Mouse (Mus musculus) cerebellum, postnatal 4 days (tissue): ENCODE results near the gene Lexm.

Source experiments
- DNase-seq, 2 experiments: peaks; one replicate each; pipeline ENCODE4 v3.0.0; 2022; ENCODE audit warnings: low spot score in 2 of 2, mixed read lengths in 1 of 2

Lexm gene

DNA sequence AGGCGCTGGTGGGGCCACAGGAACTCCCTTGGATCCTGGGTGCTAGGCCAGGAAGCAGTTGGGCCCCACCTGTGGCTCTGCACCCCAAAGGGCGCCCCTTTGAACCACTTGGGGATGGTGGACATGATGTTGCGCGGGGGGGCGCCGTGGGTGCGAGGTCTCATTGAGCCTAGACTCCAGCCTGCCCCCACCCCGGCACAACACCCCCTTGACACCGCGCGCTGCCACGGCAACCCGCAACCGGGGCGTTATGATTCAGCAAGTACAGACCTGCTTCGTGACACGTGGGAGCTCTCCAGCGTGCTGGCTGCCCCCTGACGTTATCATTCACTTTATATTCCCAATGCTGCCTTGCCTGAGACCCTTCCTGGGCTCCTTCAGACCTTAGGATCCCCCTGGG lies at the start of gene Lexm:
Gene Lexm, minus strand, starts transcription at position 186 of the 400 bp plus-strand sequence.
- DNase-seq = no peak

DNA sequence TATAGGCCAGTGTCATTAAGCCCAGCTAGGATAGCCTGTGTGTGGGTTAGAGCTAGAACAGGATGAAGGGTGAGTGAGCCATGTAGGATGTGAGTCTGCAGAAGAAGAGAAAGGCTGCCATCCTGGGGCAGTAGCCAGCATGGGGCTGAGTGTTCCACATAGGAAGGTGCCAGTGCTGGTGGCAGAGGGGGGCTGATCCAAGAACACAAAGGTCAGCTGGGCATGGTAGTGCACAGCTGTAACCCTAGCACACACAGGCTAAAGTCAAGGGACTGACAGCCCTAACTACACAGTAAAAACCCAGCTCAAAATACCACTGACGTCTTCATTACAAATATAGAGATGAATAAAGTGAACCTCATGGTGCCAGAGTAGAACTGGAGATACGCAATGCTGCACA lies 49.5 kb upstream of the Lexm start:
- no peak for DNase-seq

DNA sequence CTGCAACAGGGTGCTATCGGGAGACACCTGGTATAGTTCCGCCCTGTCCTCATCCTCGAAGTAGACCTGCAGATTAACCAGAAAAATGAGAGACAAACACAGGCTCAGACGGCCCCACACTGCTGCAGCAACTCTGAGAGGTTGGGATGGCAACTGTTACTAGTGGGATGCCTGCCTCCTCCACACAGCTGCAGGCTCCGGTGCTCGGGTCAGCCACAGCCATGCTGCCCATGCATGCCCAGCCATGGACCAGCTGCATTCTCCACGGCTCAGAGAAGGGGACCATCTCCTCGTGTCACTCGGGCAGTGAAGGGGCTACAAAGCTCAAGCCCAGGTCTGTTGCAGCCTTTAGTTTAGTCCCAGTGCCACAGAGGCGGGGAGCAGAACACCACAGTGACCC lies 48.6 kb upstream of the Lexm start:
- DNase-seq = no peak

DNA sequence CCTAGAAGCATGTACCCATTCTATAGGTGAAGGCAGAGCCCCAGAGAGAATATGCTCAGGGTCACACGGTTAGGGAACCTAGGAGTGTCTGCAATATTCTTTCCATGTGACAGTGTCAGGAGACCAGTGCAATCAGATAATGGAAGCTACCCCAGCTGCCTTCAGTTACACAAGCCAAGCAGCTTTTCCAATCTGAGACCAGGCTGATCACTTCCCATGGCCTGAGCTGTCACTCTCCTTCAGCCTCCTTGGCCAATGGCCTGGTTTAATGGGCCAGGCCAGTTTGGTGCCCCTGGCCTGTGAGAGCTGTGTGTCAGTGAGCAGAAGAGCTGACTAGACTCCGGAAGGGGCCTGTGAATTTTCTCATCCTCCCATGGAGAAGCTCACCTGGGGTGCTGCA lies 48.2 kb upstream of the Lexm start:
- DNase-seq = no peak

DNA sequence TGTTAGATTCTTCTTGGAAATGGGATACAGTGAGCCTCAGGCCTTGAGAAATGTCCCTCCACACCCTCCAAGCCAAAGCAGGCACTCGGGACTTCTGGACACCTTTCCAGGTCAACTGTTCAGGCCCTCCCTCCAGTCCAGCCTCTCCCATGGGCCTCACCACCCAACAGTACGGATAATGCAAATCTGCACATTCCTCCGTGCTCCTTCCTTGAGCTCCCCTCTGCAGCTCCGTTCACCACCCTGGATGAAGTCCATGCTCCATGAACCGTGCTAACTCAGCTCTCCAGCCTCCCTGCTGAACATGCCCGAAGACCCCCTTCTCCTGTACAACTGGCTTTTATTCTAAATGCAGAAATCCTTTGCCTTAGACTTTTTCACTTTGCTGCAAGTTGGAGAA lies 47.7 kb upstream of the Lexm start:
- no peak for DNase-seq

DNA sequence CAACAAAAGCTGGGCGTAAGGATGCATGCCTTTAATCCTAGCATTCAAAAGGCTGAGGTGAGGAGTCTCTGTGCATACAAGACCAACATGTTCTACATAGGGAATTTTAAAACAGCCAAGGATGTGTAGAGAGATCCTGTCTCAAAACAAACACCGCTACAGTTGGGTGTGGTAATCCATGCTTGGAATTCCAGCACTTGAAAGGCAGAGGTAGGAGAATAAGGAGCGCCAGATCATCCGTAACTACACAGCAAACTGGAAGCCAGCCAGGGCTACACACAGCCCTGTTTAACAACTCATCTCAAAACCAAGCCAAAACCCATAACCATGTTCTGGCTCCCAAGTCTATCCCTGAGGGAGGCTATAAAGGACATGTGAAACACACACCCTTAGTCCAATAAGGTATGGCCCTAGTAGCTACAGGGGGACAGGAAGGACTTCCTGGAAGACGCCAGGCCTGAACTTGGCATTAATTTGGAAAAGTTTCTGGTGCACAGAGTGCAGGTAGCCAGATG lies 47.0 kb upstream of the Lexm start:
- DNase-seq = no peak

DNA sequence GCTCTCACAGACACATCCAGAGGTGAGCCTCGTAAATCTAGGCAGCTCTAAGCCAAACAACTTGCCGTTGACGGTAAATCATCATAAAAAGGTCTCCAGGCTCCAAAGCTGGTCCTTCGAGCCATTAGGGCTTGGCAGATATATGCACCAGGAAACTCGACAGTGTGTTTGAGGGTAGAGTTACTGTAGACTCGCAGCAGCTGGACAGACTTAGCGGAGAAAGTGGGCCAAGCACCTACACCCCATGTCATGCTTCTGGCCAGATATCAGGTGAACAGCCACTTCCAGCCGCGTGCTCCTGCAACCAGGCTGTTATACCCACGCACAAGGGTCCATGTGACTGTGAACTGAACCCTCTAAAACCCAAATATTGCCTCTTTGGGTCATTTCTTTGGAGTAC lies 38.6 kb upstream of the Lexm start:
- no peak for DNase-seq

DNA sequence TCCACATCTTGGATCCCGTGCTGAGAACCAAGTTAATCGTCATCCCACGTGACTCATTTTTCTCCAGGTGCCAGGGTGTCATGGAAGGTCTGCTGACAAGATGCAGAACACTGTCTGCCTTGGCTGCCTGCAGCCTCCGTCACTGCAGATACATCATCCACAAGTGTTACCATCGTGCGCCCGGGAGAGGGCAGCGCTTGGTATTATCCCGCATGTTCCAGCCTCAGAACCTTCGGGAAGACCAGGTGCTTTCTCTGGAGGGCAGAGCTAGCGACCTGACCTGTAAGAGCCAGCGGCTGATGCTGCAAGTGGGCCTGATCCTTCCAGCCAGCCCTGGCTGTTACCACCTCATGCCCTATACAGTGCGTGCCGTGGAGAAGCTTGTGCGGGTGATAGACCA lies 36.0 kb upstream of the Lexm start:
- DNase-seq = no peak

DNA sequence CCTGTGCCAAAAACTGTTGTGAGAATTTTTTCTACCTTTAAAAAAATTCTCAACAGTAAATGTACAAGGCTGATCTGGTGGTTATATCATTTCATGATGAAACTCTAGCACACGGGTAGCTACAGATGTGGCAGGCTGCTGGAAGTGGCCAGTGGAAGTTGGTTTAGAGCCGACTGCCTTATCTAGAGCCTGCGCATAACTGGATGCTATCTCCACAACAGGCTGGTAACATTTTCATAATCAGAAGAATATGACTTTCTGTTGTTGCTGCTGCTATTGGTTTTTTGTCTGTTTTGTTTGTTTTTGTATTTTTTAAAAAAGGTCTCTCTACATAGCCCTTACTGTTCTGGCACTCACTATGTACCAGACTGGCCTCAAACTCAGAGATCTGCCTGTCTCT lies 35.5 kb upstream of the Lexm start:
- DNase-seq = no peak

DNA sequence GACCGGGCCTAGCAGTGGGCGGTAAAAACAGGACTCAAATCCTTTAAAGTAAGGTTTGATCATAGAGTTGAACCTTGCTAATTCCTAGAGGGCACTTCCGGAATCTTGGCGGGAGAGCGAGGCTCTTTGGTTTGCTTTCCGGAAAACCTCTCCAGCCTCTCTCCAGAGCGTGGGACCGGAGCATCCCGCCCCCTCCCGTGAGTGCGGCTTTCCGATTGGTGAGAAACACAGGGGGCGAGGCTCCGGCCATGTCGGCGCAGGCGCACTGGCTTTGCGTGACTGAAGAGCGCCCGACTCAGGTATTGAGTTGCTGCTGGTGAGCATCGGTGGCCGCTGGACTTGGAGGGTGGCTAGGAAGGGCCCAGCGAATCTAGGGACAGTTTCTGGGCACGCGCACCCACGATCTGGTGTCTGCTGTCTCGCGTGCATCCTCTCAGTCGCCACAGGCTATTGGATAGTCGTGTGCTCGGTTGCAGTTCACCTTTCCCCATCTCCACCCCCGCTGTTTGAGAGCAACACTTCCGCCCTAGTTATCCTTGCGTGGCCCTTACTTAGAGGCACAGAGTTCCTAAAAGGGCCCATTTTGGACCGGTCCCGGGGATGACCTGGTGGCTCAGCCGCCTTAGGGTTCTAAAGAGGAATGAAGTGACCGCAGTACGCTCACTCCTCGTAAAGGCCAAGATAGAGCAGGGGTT lies 33.9 kb upstream of the Lexm start, which contains the start of gene Pars2:
Gene Pars2, plus strand, starts transcription at position 237 of the 695 bp plus-strand sequence.
- peak; percentile 96 to 98 for DNase-seq

DNA sequence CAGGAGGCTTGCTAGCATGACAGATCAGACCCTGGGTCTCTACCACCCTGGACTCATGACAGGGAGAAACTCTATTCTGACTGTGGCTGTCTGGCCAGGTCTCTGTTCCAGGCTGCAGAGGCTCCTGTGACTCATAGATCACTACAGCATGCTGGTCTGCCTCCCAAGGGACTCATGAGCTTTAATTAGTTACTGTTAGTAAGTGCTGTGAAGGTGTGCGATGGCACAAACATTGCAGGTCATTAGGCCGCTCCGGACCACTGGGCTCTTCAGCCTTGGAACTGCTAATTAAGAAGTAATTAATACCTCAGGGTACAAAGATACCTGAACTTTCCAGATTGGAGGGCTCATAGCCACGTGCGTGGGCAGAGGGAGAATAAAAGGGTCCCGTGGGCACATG lies 30.1 kb upstream of the Lexm start:
- no peak for DNase-seq

DNA sequence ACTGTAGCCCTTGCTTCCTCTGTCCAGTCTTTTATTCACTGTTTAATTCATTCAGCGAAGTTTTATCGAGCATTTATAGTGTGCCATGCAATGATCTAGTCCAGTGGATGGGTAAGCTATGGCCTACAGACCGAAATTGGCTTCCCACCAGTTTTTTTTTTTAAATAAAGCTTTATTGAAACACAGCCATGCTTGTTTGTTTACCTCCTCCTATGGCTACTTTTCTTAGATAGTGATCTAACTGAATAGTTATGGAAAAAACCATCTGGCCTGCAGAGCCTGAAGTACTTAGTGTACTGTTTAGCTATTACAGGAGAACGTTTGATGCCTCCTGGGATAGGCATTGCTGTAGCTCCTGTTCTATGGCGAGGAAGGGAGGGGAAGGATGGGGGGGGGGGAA lies 28.8 kb upstream of the Lexm start:
- no peak for DNase-seq

DNA sequence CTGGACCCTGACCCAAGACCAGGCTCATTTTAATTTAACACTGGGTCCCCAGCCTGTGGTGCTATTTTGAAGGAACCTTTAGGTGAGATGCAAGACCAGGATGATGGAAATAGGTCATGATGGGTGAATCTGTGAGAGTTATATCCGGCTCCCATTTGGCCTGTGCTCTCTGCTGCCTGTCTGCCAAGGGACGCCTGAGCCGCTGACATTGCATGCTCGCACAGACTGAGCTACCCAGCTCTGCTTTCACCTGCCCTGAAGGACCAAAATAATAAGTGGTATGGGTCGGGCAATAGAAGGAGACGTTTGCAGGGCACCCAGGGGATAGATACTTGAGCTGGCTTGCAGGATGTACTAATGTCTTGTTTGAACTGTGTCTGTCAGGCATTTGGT lies 27.2 kb upstream of the Lexm start:
- no peak for DNase-seq

DNA sequence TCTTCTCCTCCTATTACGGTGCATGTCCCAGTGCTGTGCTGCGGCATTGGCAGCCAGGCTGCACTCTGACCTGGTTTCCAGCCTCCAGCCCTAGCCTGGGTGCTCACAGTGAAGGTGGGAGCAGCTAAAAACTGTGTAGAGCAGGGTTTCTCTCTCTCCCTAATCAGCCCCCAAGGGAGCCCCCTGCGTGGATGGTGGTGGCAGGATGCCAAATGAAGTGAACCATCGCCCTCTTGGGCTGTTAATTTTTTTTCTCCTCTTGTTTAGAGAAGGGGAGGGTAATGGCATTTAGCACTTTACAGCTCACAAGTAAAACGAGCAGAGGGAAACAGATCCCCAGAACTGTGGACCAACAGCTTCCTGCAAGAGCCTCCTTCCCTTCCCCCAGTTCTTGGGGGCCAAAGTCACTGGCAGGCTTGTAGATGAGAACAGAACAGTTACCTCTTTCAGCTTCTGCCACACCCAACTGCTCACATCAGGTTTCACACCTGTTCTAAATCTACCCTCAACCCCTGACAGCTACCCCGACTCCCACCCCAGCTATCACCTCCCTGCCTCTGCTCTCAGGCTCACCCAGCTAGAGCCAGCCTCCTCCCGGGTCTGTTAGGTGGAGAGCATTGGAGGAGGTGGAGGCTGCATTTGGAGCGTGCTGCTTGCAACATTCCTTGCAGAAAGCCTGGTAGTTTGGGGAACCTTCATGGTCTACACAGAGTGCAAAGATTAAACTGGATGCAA lies 26.6 kb upstream of the Lexm start:
- no peak for DNase-seq

DNA sequence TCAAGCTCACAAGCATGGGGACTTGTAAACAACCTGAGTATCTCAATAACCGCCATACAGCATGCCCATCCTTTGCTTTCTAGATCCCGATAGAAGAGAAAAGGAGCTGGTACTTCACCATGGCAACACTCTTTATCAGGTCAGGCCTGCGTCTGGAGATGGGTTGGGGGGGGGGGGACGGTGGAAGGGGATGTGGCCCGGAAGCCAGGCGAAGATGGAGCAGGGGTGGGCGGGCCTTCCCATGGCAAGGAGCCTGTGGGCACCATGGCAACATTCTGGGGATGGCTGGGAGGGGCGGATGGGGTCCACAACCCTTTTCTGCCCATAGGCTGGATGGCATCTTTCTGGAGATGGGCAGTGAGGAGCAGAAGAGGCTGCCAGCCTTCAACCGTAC lies 17.0 kb upstream of the Lexm start:
- peak in 1 of 2 experiments; percentile 41 for DNase-seq

DNA sequence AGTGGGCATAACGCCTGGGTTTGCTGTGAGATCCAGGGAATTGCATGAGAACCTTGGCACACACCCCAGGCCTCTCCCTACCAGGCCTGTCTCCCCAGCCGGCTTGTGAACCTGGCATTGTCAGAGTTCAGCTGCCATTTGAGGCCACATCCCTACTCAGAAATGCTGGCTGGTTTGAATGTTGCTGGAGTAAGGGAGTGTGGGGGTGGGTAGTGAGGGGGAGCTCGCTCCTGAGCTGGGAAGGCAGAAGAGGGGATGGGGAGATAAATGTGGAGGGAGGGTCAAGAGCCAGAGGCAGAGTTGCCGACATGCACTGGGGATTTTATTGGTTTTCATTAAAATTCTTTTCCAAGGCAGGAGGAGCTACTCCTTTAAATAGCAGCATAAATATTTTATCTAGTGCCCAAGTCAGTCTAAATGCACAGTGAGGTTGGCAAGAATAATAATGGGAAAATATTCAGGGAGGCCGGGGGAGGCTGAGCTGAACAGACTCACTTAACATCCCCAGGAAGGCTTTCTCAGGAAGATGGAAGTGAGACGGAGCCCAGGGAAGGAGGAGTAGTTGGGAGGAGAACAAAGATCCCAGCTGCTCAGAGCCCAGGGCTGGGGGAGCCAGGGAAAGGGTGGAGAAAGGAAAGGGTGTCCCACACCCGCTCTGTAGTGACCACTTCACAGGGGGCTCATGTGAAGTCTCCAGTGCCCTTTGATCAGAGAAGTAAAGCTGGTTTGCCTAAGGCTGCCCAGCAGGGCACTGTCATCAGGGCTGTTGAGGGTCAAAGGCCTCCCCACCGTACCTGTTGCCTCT lies 16.4 kb upstream of the Lexm start:
- DNase-seq = no peak

DNA sequence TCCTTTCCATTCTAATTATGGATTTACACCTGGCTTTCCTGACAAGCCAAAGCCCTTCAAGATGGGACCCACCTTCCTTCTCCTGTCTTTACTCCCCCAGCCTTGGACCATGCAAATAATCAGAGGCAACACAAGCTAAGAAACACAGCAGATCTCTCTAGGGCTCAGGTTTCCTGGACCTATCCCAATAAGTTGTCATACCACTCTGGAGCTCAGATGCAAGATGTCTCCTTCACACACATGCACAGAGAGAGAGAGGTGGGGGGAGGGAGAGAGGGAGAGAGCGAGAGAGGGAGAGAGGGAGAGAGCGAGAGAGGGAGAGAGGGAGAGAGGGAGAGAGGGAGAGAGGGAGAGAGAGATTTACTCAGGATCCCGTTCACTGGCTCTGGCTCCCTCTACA lies 15.3 kb upstream of the Lexm start:
- no peak for DNase-seq

DNA sequence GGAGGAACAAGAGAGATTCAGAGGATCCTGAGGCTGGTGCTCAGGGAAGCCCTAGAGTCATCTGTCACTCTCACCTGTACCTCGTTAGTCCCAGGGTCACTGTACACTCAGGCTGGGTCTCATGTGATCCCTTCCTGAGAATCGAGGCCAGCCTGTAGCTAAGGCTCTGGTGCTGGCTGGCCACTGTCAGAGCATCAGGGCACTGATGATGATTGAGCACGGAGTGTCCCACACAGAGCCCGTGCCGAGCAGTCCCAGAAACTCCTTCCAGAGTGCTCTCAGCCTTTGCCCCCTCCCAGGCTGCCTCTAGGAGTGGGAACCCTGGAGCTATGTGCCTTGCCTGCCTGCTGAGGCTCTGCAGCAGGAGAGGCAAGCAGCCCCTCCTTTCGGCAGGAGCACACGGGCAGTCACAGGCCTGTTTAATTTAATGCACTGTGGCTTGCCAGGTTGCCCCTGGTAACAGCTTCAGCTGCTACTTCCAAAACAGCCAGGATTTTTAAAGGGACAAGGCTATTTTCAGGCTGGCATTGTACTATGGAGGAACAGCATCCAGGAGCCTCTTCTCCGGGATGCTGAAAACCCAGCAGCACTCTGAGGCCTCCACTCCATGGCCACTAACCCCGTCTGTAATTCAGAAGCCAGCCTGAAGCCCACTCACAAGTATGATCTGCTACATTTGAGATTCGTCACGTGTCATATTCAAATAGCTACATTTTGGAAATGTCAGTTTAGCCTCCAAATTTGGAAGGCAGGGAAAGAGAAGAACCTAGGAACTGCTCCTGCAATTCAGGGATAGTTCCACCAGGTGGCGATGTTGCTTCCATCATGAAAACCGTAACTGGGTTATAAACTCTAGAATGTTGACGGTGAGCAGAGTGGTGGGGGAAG lies 13.5 kb upstream of the Lexm start:
- peak; percentile 49 to 83 for DNase-seq

DNA sequence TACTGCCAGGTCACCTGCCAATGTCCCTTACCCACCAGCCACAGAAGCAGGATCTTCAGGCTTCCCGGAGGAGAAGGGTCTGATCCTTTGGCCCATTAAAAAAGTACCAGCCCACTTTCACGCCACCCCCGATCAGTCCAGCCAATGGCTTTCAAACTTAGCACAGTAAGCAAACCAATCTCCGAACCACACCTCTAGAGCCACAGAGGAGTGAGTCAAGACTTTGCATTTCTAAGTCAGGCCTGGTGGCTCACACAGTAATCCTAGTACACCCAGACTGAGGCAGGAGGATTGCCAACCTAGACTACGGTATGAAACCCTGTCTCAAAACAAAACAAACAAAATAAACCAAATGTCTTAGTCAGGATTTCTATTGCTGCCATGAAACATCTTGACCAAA lies 12.3 kb upstream of the Lexm start:
- DNase-seq = no peak

DNA sequence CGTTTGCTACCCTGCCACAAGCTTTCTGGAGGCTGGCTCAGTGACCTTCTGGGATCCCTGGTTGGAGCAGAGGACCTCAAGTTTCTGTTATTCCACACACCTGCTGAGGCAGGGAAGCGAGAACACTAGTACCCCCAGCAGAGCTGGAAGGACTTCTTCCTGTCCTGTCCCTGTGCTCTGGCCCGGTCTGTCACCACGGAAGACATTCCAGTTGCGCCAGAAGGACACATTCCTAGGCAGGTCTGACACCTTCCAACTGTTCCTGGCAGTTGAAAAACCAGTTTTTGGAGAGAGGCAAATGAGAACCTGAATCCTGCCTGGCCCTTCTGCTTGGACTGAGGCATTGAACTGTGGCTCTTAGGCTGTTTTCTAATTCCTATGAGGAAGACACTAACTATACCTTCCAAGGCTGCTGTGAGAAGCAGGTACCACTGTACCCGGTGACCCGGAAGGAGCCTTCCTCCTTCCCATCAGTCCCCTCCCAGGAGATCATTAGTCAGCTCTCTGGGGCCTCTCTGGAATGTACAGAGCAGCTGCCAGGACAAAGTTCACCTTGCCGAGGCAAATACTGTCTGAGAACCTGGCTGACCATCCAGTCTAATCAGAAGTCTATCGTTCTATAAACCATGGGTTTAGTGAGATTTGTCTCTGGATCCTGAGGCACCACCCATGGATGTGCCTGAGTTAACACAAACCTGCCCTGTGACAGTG lies 11.8 kb upstream of the Lexm start:
- no peak for DNase-seq

DNA sequence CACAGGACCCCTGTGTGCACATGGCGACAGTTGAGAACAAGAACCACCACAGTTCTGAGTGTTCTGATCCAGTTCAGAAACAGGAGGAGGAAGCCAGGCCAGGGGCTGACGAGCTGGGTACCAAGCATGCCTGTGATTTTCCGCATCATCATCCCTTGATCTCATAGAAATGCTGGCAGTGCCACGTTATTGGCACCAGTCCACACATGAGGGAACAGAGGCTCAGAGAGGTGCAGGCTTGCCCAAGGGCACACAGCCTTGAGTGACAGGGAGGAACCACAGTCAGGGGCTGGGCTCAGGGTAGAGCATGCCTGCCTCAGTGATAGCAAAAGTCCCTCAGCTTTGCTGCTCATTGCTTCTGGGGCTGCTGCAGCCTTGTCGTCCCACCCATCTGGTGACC lies 10.8 kb upstream of the Lexm start:
- DNase-seq = no peak
